Mouse (Mus musculus) v-Abl transformed pro-B cells (cell line): ENCODE data around the gene Bik.

Experiments used
- in situ Hi-C, 2 experiments: fragments of 400-800 bp; cut with MboI; formaldehyde crosslinking; loops; one replicate each; pipeline ENCODE4 v1.15.1; 2025; ENCODE audit not compliant: unreplicated experiment in 2 of 2

The Bik gene

GRCm38 (mm10) chr15:83534960-83535889 lies 8.6 kb downstream of the Bik start:
- in situ Hi-C loops, result loop anchor here in 1 of 2 experiments (25.0 kb wide), 2 partner anchors 202 to 527 kb away; partner anchors contain the start of genes Efcab6 and Scube1

- in situ Hi-C loops, result loop anchor here in 1 of 2 experiments (25.0 kb wide), 2 partner anchors 201 to 526 kb away; partner anchors contain the start of genes Efcab6 and Scube1
Measured at GRCm38 (mm10) chr15:83535890-83536231, 9.2 kb downstream of the Bik start.

GRCm38 (mm10) chr15:83538855-83539254 lies 12.2 kb downstream of the Bik start:
- in situ Hi-C loops, result loop anchor here in 1 of 2 experiments (25.0 kb wide), 2 partner anchors 198 to 523 kb away; partner anchors contain the start of genes Efcab6 and Scube1

- in situ Hi-C loops, result loop anchor here in 1 of 2 experiments (25.0 kb wide), 2 partner anchors 197 to 522 kb away; partner anchors contain the start of genes Efcab6 and Scube1
Measured at GRCm38 (mm10) chr15:83539905-83540304, 13.2 kb downstream of the Bik start.

GRCm38 (mm10) chr15:83541647-83542287 lies 15.1 kb downstream of the Bik start:
- in situ Hi-C loops, result loop anchor here in 1 of 2 experiments (25.0 kb wide), 2 partner anchors 196 to 521 kb away; partner anchors contain the start of genes Efcab6 and Scube1

- in situ Hi-C loops, result loop anchor here in 1 of 2 experiments (25.0 kb wide), 2 partner anchors 191 to 516 kb away; partner anchors contain the start of genes Efcab6 and Scube1
Measured at GRCm38 (mm10) chr15:83546029-83546428, 19.4 kb downstream of the Bik start.

- in situ Hi-C loops, result loop anchor here in 1 of 2 experiments (25.0 kb wide), 2 partner anchors 190 to 515 kb away; partner anchors contain the start of genes Efcab6 and Scube1
Measured at GRCm38 (mm10) chr15:83547144-83547543, 20.5 kb downstream of the Bik start.

GRCm38 (mm10) chr15:83550137-83550536 lies 23.5 kb downstream of the Bik start:
- in situ Hi-C loops, result no loop called here

GRCm38 (mm10) chr15:83553831-83554230 lies 27.2 kb downstream of the Bik start:
- in situ Hi-C loops, result no loop called here

- in situ Hi-C loops, result loop anchor here in 1 of 2 experiments (5.0 kb wide), 1 partner anchor 37 kb away; no protein-coding TSS in a partner anchor
Measured at GRCm38 (mm10) chr15:83555161-83555974, 28.7 kb downstream of the Bik start.

- in situ Hi-C loops, result loop anchor here in 1 of 2 experiments (5.0 kb wide), 1 partner anchor 41 kb away; no protein-coding TSS in a partner anchor
Measured at GRCm38 (mm10) chr15:83560941-83561477, 34.3 kb downstream of the Bik start.

- in situ Hi-C loops, result loop anchor here in 1 of 2 experiments (5.0 kb wide), 1 partner anchor 40 kb away; no protein-coding TSS in a partner anchor
Measured at GRCm38 (mm10) chr15:83562626-83563270, 36.1 kb downstream of the Bik start.

- in situ Hi-C loops, result loop anchor here in 1 of 2 experiments (5.0 kb wide), 1 partner anchor 39 kb away; no protein-coding TSS in a partner anchor
Measured at GRCm38 (mm10) chr15:83563327-83563856, 36.7 kb downstream of the Bik start, which contains the start of the genes Tspo and Mcat. Gene Tspo (plus strand): TSS chr15:83563592. Gene Mcat (minus strand): TSS chr15:83563787.

- in situ Hi-C loops, result loop anchor here in 1 of 2 experiments (5.0 kb wide), 1 partner anchor 38 kb away; no protein-coding TSS in a partner anchor
Measured at GRCm38 (mm10) chr15:83563857-83564651, 37.4 kb downstream of the Bik start.

- in situ Hi-C loops, result no loop called here
Measured at GRCm38 (mm10) chr15:83565434-83565833, 38.8 kb downstream of the Bik start.

GRCm38 (mm10) chr15:83566006-83566405 lies 39.3 kb downstream of the Bik start:
- in situ Hi-C loops, result no loop called here

GRCm38 (mm10) chr15:83567728-83568127 lies 41.1 kb downstream of the Bik start:
- in situ Hi-C loops, result no loop called here

GRCm38 (mm10) chr15:83568544-83568943 lies 41.9 kb downstream of the Bik start:
- in situ Hi-C loops, result no loop called here
